Mouse (Mus musculus): Measurements from ENCODE around the gene Gng11. TPM values are rescaled to one million over a fixed set of nuclear protein-coding genes. Genes with fewer than 3 reads are reported as not detected.

Gene Gng11
- polyA plus RNA-seq, 1 experiment from 2014 or later, result 25.9 TPM

DNA sequence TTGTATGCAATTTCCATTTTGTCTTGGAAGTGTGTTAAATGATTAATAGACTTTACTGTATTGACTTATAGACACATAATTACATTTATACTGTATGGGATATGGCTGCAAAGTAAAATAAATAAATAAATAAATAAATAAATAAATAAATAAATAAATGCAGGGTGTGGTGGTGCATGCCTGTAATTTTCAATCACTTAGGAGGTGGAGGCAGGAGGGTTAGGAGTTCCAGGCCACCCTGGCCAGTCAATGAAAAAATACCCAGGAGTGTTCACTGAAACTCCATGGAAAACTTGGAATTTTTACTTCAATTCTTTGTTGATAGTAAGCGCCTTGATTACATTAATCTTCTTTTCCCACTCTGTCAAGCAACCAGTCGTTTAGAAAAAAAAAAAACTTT lies 1.1 kb downstream of the Gng11 start:
- no peaks in the 10 kb centered on the region for H3K36me3 ChIP-seq (replicated peaks)

GRCm38 (mm10) chr6:4008501-4009040 lies 4.9 kb downstream of the Gng11 start:
- Histone ChIP-seq H3K9me3 (replicated peaks) (no peaks in the 10 kb centered on the region), H3K4me3 (replicated peaks) (no peak overlapping the region), H3K36me3 (replicated peaks) (no peaks in the 10 kb centered on the region), H3K27ac (replicated peaks) (no peak overlapping the region), H3K27me3 (no peaks in the 10 kb centered on the region), H3K4me1 (replicated peaks) (no peaks in the 10 kb centered on the region), H3K9ac (no peak overlapping the region), H3K4me2 (no peak overlapping the region)
- WGBS (ENCODE audit: insufficient replicate concordance), result 65% methylated on average over 2 of the region's 2 CpGs
- ATAC-seq (ENCODE audit: insufficient read depth), result no peak

More for the DNA sequence above, 1.1 kb downstream of the Gng11 start:
- Histone ChIP-seq H3K4me1 (replicated peaks) (no peaks in the 10 kb centered on the region; the same call in 1 of the 2 replicates), H3K27me3 (no peaks in the 10 kb centered on the region), H3K4me2 (no peak overlapping the region; the same call in 1 of the 2 replicates), H3K4me3 (replicated peaks) (peak overlapping the region; percentile 51), H3K9me3 (replicated peaks) (no peaks in the 10 kb centered on the region), H3K27ac (replicated peaks) (no peak overlapping the region), H3K9ac (no peak overlapping the region)
- whole genome bisulfite sequencing (ENCODE audit: insufficient replicate concordance), result 53% methylated on average over 2 of the region's 2 CpGs
- no peak for ATAC-seq (ENCODE audit: insufficient read depth)

- Histone ChIP-seq H3K9me3 (replicated peaks) (no peaks in the 10 kb centered on the region), H3K9ac (no peak overlapping the region), H3K27me3 (no peaks in the 10 kb centered on the region), H3K36me3 (replicated peaks) (no peaks in the 10 kb centered on the region), H3K4me2 (no peak overlapping the region), H3K4me3 (replicated peaks) (no peak overlapping the region), H3K4me1 (replicated peaks) (no peaks in the 10 kb centered on the region), H3K27ac (replicated peaks) (no peak overlapping the region)
- ATAC-seq (ENCODE audit: insufficient read depth), result no peak
These were observed 5.8 kb downstream of the Gng11 start for GRCm38 (mm10) chr6:4009548-4009947.

DNA sequence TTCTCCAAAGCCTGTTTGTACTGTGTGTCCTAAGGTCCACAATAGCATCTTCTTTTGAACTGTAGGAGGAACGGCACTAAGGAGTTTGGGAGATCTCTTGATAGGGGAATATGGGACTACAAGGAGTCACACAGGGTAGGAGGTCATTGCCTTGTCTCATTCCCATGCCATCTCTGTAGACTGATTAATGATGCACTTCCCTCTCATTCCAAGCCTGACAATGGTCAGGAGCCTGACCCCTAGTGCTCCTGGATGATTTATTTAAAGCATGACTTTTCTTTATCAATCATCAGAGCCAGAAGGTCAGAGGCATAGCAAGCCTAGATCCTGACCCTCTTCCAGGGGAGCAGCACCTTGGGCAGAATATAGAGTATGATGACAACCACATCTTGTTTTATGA lies 18.9 kb downstream of the Gng11 start:
- WGBS (ENCODE audit: insufficient replicate concordance), result 77% methylated on average over 1 of the region's 1 CpGs
- H3K27ac ChIP-seq (replicated peaks), result no peak overlapping the region
- H3K4me3 ChIP-seq (replicated peaks), result no peak overlapping the region
- H3K9me3 ChIP-seq (replicated peaks), result no peaks in the 10 kb centered on the region
- no peak for ATAC-seq (ENCODE audit: insufficient read depth)
- no peaks in the 10 kb centered on the region for H3K27me3 ChIP-seq
- H3K36me3 ChIP-seq (replicated peaks), result no peaks in the 10 kb centered on the region
- H3K9ac ChIP-seq, result no peak overlapping the region
- no peak overlapping the region for H3K4me2 ChIP-seq
- H3K4me1 ChIP-seq (replicated peaks), result no peaks in the 10 kb centered on the region

DNA sequence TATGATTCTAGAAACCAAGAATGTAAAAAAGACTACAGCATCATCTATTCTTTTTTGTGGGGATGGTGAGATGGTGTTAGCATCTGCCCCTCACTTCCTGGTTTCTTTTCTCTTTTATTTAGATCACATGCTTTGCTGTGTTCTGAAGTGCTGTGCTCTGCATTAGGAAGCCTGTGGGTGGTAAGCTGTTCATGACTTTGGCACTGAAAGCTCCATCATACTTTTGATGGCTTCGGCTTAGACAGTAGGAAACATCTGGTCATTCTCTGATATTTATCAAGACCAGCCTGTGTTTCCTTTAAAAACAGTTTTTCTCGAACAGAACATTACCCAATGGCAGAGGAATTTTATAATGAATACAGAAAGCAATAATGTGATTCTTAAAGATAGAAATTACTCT lies 22.7 kb downstream of the Gng11 start:
- Histone ChIP-seq H3K36me3 (replicated peaks) (no peaks in the 10 kb centered on the region), H3K9ac (no peak overlapping the region), H3K9me3 (replicated peaks) (no peaks in the 10 kb centered on the region), H3K27ac (replicated peaks) (no peak overlapping the region), H3K4me3 (replicated peaks) (no peak overlapping the region), H3K4me2 (no peak overlapping the region), H3K4me1 (replicated peaks) (no peaks in the 10 kb centered on the region), H3K27me3 (no peaks in the 10 kb centered on the region)
- 10% methylated on average over 2 of the region's 2 CpGs for WGBS (ENCODE audit: insufficient replicate concordance)
- no peak for ATAC-seq (ENCODE audit: insufficient read depth)

DNA sequence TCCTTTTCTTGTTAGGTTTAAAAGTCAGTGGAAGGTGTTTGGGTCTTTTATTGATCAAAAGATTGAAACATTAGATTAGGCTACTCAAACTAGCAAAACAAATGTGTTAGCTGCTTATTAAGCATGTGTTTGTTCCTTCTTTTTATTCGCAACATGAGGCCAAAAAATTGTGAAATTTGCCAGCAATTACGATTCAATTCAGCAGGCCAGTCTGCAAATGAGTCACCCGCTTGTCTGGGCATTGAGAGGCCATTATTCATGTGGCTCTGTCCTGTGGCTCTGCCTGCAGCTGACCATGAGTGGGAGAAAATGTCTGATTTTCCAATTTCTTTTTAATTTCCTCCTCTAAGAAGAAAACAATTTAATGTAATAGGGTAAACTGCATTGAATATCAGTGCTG lies 27.3 kb downstream of the Gng11 start:
- Histone ChIP-seq H3K9me3 (replicated peaks) (no peaks in the 10 kb centered on the region), H3K4me3 (replicated peaks) (no peak overlapping the region), H3K4me1 (replicated peaks) (no peaks in the 10 kb centered on the region), H3K36me3 (replicated peaks) (no peaks in the 10 kb centered on the region), H3K9ac (no peak overlapping the region), H3K4me2 (no peak overlapping the region), H3K27ac (replicated peaks) (no peak overlapping the region), H3K27me3 (no peaks in the 10 kb centered on the region)
- ATAC-seq (ENCODE audit: insufficient read depth), result no peak
- WGBS (ENCODE audit: insufficient replicate concordance), result 55% methylated on average over 3 of the region's 3 CpGs

GRCm38 (mm10) chr6:4041821-4042220 lies 38.1 kb downstream of the Gng11 start:
- Histone ChIP-seq H3K4me1 (replicated peaks) (no peaks in the 10 kb centered on the region), H3K4me2 (no peak overlapping the region), H3K27me3 (no peaks in the 10 kb centered on the region), H3K9ac (no peak overlapping the region), H3K36me3 (replicated peaks) (no peaks in the 10 kb centered on the region), H3K9me3 (replicated peaks) (no peaks in the 10 kb centered on the region), H3K27ac (replicated peaks) (no peak overlapping the region), H3K4me3 (replicated peaks) (no peak overlapping the region)
- no peak for ATAC-seq (ENCODE audit: insufficient read depth)
- WGBS (ENCODE audit: insufficient replicate concordance), result 35% methylated on average over 1 of the region's 1 CpGs

GRCm38 (mm10) chr6:4047200-4047599 lies 43.5 kb downstream of the Gng11 start:
- ATAC-seq (ENCODE audit: insufficient read depth), result no peak
- Histone ChIP-seq H3K4me3 (replicated peaks) (no peak overlapping the region), H3K9me3 (replicated peaks) (no peaks in the 10 kb centered on the region), H3K9ac (no peak overlapping the region), H3K4me1 (replicated peaks) (no peaks in the 10 kb centered on the region), H3K36me3 (replicated peaks) (no peaks in the 10 kb centered on the region), H3K4me2 (no peak overlapping the region), H3K27ac (replicated peaks) (no peak overlapping the region), H3K27me3 (no peaks in the 10 kb centered on the region)
- 64% methylated on average over 1 of the region's 1 CpGs for WGBS (ENCODE audit: insufficient replicate concordance)

DNA sequence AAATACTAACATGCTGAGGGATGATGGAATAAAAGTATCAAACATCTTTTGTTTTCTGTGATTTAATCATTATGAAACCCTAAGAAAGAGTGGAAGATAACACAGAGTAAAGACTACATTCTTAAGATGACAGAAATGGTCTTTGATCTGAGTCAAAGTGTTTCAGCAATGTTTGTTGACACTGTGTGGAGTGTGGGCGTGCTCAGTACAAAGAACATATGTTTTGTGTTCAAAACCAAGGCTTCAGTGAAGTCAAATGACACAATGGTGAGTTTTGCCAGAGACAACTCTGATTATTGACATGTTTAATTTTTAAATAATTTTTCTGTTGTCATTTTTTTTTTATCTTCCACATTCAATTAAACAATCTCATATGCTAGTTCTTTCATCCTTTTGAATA lies 49.1 kb downstream of the Gng11 start:
- 33% methylated on average over 1 of the region's 1 CpGs for WGBS (ENCODE audit: insufficient replicate concordance)
- H3K4me3 ChIP-seq (replicated peaks), result no peak overlapping the region

GRCm38 (mm10) chr6:4054387-4054786 lies 50.7 kb downstream of the Gng11 start:
- ATAC-seq (ENCODE audit: insufficient read depth), result no peak

More for the DNA sequence above, 49.1 kb downstream of the Gng11 start:
- Histone ChIP-seq H3K27me3 (no peaks in the 10 kb centered on the region), H3K27ac (replicated peaks) (no peak overlapping the region), H3K4me1 (replicated peaks) (no peaks in the 10 kb centered on the region), H3K9ac (no peak overlapping the region), H3K36me3 (replicated peaks) (no peaks in the 10 kb centered on the region), H3K4me2 (no peak overlapping the region), H3K9me3 (replicated peaks) (no peaks in the 10 kb centered on the region)
- no peak for ATAC-seq (ENCODE audit: insufficient read depth)

More at GRCm38 (mm10) chr6:4054387-4054786, 50.7 kb downstream of the Gng11 start:
- no peaks in the 10 kb centered on the region for H3K27me3 ChIP-seq
- no peak overlapping the region for H3K9ac ChIP-seq
- H3K9me3 ChIP-seq (replicated peaks), result no peaks in the 10 kb centered on the region
- 68% methylated on average over 4 of the region's 4 CpGs for WGBS (ENCODE audit: insufficient replicate concordance)
- H3K27ac ChIP-seq (replicated peaks), result no peak overlapping the region
- H3K4me1 ChIP-seq (replicated peaks), result no peaks in the 10 kb centered on the region
- no peak overlapping the region for H3K4me2 ChIP-seq
- no peak overlapping the region for H3K4me3 ChIP-seq (replicated peaks)
- no peaks in the 10 kb centered on the region for H3K36me3 ChIP-seq (replicated peaks)
